Mouse (Mus musculus) left cerebral cortex, adult 8-10 months (tissue): ENCODE measurements at regions not wholly inside any gene's neighbourhood (a gene's known extent, or its start where the extent isn't known, plus 50 kb on each side); places are given as distances from the start of the nearest gene placed in this dataset.

Experiments
- DNase-seq, 2 experiments: peaks; one replicate each; pipeline ENCODE4 v3.0.0; 2022; ENCODE audit warnings: low spot score in 2 of 2

- no peak for DNase-seq
These were observed 147.4 kb downstream of the Fam76b start for GRCm38 (mm10) chr9:13974870-13975269.

- DNase-seq = no peak
These were observed 151.3 kb downstream of the Fam76b start for GRCm38 (mm10) chr9:13978842-13979241.

GRCm38 (mm10) chr9:13987486-13987885 is 160.0 kb downstream of the Fam76b start:
- DNase-seq = no peak

GRCm38 (mm10) chr9:13988901-13989300 is 161.4 kb downstream of the Fam76b start:
- DNase-seq = no peak

- DNase-seq = no peak
These were observed 163.4 kb downstream of the Fam76b start for GRCm38 (mm10) chr9:13990960-13991359.

- DNase-seq = no peak
These were observed 165.2 kb downstream of the Fam76b start for GRCm38 (mm10) chr9:13992728-13993127.

- DNase-seq = no peak
These were observed 171.8 kb downstream of the Fam76b start for GRCm38 (mm10) chr9:13999358-13999757.

GRCm38 (mm10) chr9:14001517-14001916 is 174.0 kb downstream of the Fam76b start:
- no peak for DNase-seq

- DNase-seq = no peak
These were observed 174.7 kb downstream of the Fam76b start for GRCm38 (mm10) chr9:14002236-14002635.

- no peak for DNase-seq
These were observed 175.6 kb downstream of the Fam76b start for GRCm38 (mm10) chr9:14003163-14003562.

- DNase-seq = no peak
These were observed 178.9 kb downstream of the Fam76b start for GRCm38 (mm10) chr9:14006233-14006984.

- DNase-seq = no peak
These were observed 181.9 kb downstream of the Fam76b start for GRCm38 (mm10) chr9:14009451-14009850.

GRCm38 (mm10) chr9:14010261-14010949 is 182.9 kb downstream of the Fam76b start:
- DNase-seq = no peak

GRCm38 (mm10) chr9:14024216-14024615 is 196.7 kb downstream of the Fam76b start:
- DNase-seq = no peak

- DNase-seq = no peak
These were observed 197.2 kb downstream of the Fam76b start for GRCm38 (mm10) chr9:14024701-14025100.

- no peak for DNase-seq
These were observed 200.5 kb downstream of the Fam76b start for GRCm38 (mm10) chr9:14028056-14028455.

- DNase-seq = no peak
These were observed 204.0 kb downstream of the Fam76b start for GRCm38 (mm10) chr9:14031358-14032047.

- no peak for DNase-seq
These were observed 204.5 kb downstream of the Fam76b start for GRCm38 (mm10) chr9:14032048-14032362.

GRCm38 (mm10) chr9:14035526-14035925 is 208.0 kb downstream of the Fam76b start:
- no peak for DNase-seq

- DNase-seq = no peak
These were observed 214.5 kb downstream of the Fam76b start for GRCm38 (mm10) chr9:14041900-14042435.

- DNase-seq = no peak
These were observed 220.7 kb downstream of the Fam76b start for GRCm38 (mm10) chr9:14048224-14048623.

GRCm38 (mm10) chr9:14053704-14054103 is 221.2 kb upstream of the Sesn3 start:
- DNase-seq = no peak
